Mouse (Mus musculus) E14TG2a.4 (cell line): ENCODE measurements at regions not wholly inside any gene's neighbourhood (a gene's known extent, or its start where the extent isn't known, plus 50 kb on each side); places are given as distances from the start of the nearest gene placed in this dataset.

Experiments
- H3K27me3 ChIP-seq: 2 replicates; pipeline ENCODE4 v1.6.1; 2014; ENCODE audit warnings: low read length, control low read depth; ENCODE audit not compliant: insufficient read depth
- H3K36me3 ChIP-seq: 2 replicates; pipeline ENCODE4 v1.6.1; 2014; ENCODE audit warnings: low read length, control low read depth; ENCODE audit not compliant: insufficient read depth
- H3K4me1 ChIP-seq: replicated peaks from 2 replicates; pipeline ENCODE4 v1.6.1; 2014; ENCODE audit warnings: low read depth, low read length, control low read depth
- H3K4me3 ChIP-seq: replicated peaks from 2 replicates; pipeline ENCODE4 v1.5.1; 2014; ENCODE audit warnings: mild to moderate bottlenecking, low read length
- H3K9me3 ChIP-seq: 2 replicates; pipeline ENCODE4 v1.6.1; 2014; ENCODE audit warnings: low read length, control low read depth
- CTCF ChIP-seq: conservative IDR thresholded peaks from 2 replicates; pipeline ENCODE4 v1.5.1; 2014; ENCODE audit warnings: low read length
- NANOG ChIP-seq: IDR thresholded peaks from 2 replicates; pipeline ENCODE4 v1.6.1; 2014; ENCODE audit warnings: borderline replicate concordance, low read length, mixed read lengths
- POU5F1 ChIP-seq: IDR thresholded peaks from 2 replicates; pipeline ENCODE4 v1.6.1; 2014; ENCODE audit warnings: low read length, borderline replicate concordance

- TF ChIP-seq POU5F1, result no peak
- TF ChIP-seq NANOG, result no peak
- no peak for TF ChIP-seq CTCF
- Histone ChIP-seq H3K9me3 (no peaks in the 10 kb centered on the region), H3K4me3 (no peak overlapping the region), H3K36me3 (no peaks in the 10 kb centered on the region), H3K4me1 (peaks cover 16% of the 10 kb centered on the region), H3K27me3 (peaks cover 12% of the 10 kb centered on the region)
These were observed 429.6 kb downstream of the Prss52 start for GRCm38 (mm10) chr14:64533591-64534151.

- no peak overlapping the region for H3K4me3 ChIP-seq
- no peaks in the 10 kb centered on the region for H3K36me3 ChIP-seq
- no peak for TF ChIP-seq POU5F1
- TF ChIP-seq CTCF, result no peak
- H3K9me3 ChIP-seq, result no peaks in the 10 kb centered on the region
- peaks cover 12% of the 10 kb centered on the region for H3K27me3 ChIP-seq
- H3K4me1 ChIP-seq, result peaks cover 16% of the 10 kb centered on the region
These were observed 430.1 kb downstream of the Prss52 start for GRCm38 (mm10) chr14:64534194-64534593.

GRCm38 (mm10) chr14:64539436-64539835, 435.4 kb downstream of the Prss52 start:
- Histone ChIP-seq H3K27me3 (peaks cover 5% of the 10 kb centered on the region; the same call in 1 of the 2 replicates), H3K4me3 (no peak overlapping the region), H3K36me3 (no peaks in the 10 kb centered on the region), H3K4me1 (peaks cover 15% of the 10 kb centered on the region), H3K9me3 (no peaks in the 10 kb centered on the region)
- TF ChIP-seq CTCF (peak; percentile 62), NANOG (no peak)

- Histone ChIP-seq H3K27me3 (peaks cover 2% of the 10 kb centered on the region; the same call in 1 of the 2 replicates), H3K9me3 (no peaks in the 10 kb centered on the region), H3K4me1 (no peaks in the 10 kb centered on the region), H3K36me3 (no peaks in the 10 kb centered on the region), H3K4me3 (no peak overlapping the region)
- TF ChIP-seq CTCF, result no peak
- TF ChIP-seq NANOG, result no peak
- no peak for TF ChIP-seq POU5F1
These were observed 441.0 kb downstream of the Prss52 start for GRCm38 (mm10) chr14:64545056-64545455.

GRCm38 (mm10) chr14:64546787-64547186, 442.7 kb downstream of the Prss52 start:
- Histone ChIP-seq H3K4me3 (no peak overlapping the region), H3K4me1 (no peaks in the 10 kb centered on the region), H3K27me3 (peaks cover 2% of the 10 kb centered on the region; the same call in 1 of the 2 replicates), H3K36me3 (no peaks in the 10 kb centered on the region), H3K9me3 (no peaks in the 10 kb centered on the region)
- TF ChIP-seq CTCF (no peak), NANOG (no peak), POU5F1 (no peak)

GRCm38 (mm10) chr14:64552951-64553350, 448.9 kb downstream of the Prss52 start:
- no peak for TF ChIP-seq CTCF
- no peak for TF ChIP-seq POU5F1
- TF ChIP-seq NANOG, result no peak
- H3K27me3 ChIP-seq, result peaks cover 2% of the 10 kb centered on the region; the same call in 1 of the 2 replicates
- peaks cover 7% of the 10 kb centered on the region; the same call in 1 of the 2 replicates for H3K9me3 ChIP-seq
- no peak overlapping the region for H3K4me3 ChIP-seq
- H3K36me3 ChIP-seq, result no peaks in the 10 kb centered on the region
- H3K4me1 ChIP-seq, result no peaks in the 10 kb centered on the region

- peaks cover 7% of the 10 kb centered on the region; the same call in 1 of the 2 replicates for H3K9me3 ChIP-seq
- H3K4me1 ChIP-seq, result no peaks in the 10 kb centered on the region
- no peak for TF ChIP-seq CTCF
- TF ChIP-seq POU5F1, result no peak
- TF ChIP-seq NANOG, result no peak
- no peaks in the 10 kb centered on the region for H3K36me3 ChIP-seq
- no peaks in the 10 kb centered on the region for H3K27me3 ChIP-seq
- no peak overlapping the region for H3K4me3 ChIP-seq
These were observed 452.0 kb downstream of the Prss52 start for GRCm38 (mm10) chr14:64556042-64556441.

GRCm38 (mm10) chr14:64557453-64557852, 453.4 kb downstream of the Prss52 start:
- Histone ChIP-seq H3K4me1 (no peaks in the 10 kb centered on the region), H3K27me3 (no peaks in the 10 kb centered on the region), H3K36me3 (no peaks in the 10 kb centered on the region), H3K9me3 (peaks cover 7% of the 10 kb centered on the region; the same call in 1 of the 2 replicates), H3K4me3 (no peak overlapping the region)
- TF ChIP-seq NANOG, result no peak
- peak; percentile 24 for TF ChIP-seq CTCF
- no peak for TF ChIP-seq POU5F1

- TF ChIP-seq CTCF (no peak), POU5F1 (no peak), NANOG (no peak)
These were observed 464.6 kb downstream of the Prss52 start for GRCm38 (mm10) chr14:64568689-64569088.

More at GRCm38 (mm10) chr14:64568689-64569088, 464.6 kb downstream of the Prss52 start:
- Histone ChIP-seq H3K4me1 (peaks cover 12% of the 10 kb centered on the region), H3K4me3 (no peak overlapping the region), H3K36me3 (no peaks in the 10 kb centered on the region), H3K9me3 (no peaks in the 10 kb centered on the region), H3K27me3 (peaks cover 12% of the 10 kb centered on the region)
